Mouse (Mus musculus) gastrocnemius, postnatal 36 days (tissue): Measurements from ENCODE around the gene Mast1. TPM values are rescaled to one million over a fixed set of nuclear protein-coding genes. Genes with fewer than 3 reads are reported as not detected.

Experiments used
- DNase-seq, 2 experiments: peaks; one replicate each; pipeline ENCODE4 v3.0.0; 2022
- intact Hi-C: fragments of 180-260 bp; cut with DNase I; formaldehyde crosslinking; loops from one replicate; pipeline ENCODE4 v1.15.1; 2025
- long read RNA-seq, 2 experiments: library from polyadenylated mRNA; stranded (forward); transcript quantifications; one replicate each; pipeline ENCODE4 v2.0.0; 2021
- total RNA-seq, 2 experiments: library from RNA; stranded (reverse); gene quantifications; 2 replicates each; pipeline ENCODE4 v1.2.3; 2021

Mast1 gene
- total RNA-seq = not detected
- long read RNA-seq, experiment 1 = 0 reads
- long read RNA-seq, experiment 2 = 0 reads

DNA sequence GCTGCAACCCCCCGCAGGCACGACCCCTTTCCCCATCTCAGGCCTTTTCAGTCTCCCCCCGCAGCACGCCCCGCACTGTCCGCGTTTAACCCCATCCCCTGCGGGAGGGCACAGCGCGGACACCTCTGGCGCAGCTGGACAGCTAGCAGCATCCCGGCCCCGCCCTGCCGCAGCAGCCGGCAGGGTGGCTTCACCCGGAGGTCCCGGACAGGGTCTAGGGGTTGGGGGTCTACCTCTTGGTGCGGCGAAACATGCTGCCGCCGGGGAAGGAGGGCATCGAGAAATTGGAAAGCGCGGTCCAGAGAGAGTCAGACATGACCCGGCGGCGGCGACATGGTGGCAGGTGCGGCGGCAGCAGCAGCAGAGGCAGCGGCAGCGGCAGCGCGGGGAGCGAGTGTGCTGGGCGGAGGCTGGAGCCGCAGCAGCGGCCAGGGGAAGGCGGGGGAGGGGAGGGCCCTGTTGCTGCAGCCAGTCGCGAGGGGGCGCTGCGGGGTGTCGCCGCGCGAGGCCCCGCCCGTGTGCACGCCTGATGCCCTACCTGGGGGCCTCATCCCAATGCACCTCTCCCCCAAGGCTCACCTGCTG is at the start of gene Mast1:
Mast1 (minus strand) TSS at position 398 of the 585 bp plus-strand sequence.
- intact Hi-C loops = no loop called here
- DNase-seq = peak in 1 of 2 experiments; percentile 33

DNA sequence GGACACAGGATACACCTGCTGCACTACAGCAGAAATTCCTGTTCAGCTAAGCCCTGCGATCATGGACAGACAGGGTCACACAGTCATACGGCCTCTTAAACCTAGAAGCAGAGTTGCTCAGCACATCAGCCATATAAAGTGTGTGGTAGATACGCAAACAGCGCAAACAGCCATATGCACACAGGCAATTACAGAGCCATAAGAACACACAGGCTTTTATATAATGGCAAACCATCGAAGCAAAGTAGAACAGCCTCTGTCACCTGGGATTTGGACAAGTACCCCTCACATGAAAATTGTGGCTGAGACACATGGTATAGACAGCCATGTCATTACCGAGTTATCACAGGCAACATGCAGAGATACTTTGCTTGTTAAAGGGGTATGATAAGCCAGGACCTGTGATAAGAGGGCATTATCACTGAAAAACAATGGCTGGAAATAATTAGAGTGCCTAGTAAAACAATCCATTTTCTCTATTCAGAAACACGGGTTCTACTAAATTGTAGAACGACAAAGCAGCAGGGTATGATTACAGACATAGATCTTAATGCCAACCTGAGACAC is 49.3 kb upstream of the Mast1 start:
- intact Hi-C loops = no loop called here

DNA sequence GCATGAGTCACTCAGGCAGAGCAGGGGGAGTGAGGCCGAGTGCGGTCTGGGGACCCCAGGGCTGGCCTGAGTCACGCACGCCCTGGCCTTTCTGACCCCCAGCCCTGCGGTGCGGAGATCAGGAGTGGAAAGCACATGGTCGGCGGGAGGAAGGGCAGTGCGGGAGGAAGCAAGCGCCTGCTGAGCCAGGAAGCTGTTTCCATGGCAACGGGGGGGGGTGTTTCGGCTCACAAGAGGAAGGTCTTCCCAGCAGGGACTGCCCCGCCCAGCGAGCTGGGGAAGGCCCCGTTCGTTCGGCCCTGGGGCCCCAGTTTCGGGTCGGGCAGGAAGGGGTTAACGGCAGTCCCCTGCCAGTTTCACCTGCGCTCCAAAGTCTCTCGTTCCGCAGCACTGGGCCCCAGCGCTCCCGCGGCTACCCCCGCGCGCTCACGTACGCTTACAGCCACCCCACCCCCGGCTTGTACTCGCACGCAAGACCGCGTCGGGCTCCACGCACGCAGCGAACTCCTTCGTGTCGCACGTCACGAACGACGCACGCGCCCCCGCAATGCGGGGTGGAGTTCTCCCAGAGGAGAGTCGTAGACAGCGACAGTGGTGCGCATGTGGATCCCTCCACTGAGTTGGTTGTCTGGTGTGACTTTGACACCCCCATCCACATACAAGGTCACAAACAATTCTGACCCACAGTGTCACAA is 48.7 kb upstream of the Mast1 start:
- intact Hi-C loops = no loop called here
- DNase-seq = peak; percentile 72 to 79

More for the DNA sequence above, 49.3 kb upstream of the Mast1 start:
- no peak for DNase-seq

DNA sequence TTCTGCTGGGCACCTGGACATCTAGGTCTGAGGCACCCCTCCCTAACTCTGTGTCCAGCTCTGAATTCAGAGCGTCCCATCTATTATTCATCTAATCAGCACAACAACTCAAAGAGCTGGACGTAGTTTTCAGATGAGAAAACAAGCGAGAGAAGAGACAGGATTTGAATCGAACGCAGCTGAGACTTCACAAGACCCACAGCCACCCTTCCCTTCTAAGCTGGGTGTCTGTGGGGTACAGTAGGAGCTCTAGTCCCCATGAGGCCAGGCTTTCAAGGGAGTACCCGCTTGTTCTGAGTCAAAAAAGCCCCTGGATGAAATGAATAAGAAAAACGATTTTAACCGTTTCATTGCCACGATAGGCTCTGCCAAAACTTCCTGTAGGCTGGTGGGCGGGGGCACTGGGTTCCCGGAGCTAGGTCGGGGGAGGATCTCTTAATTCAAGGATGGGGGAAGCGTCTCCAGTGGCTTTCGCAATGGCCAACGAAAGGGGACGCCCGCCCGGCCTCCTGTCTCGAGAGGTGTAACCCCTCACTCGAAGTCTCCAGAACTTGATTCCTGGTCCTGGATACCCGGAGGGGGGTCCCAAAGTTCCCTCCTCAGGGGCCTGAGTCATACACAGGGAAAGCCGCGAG is 48.0 kb upstream of the Mast1 start:
- intact Hi-C loops = no loop called here
- DNase-seq = no peak

DNA sequence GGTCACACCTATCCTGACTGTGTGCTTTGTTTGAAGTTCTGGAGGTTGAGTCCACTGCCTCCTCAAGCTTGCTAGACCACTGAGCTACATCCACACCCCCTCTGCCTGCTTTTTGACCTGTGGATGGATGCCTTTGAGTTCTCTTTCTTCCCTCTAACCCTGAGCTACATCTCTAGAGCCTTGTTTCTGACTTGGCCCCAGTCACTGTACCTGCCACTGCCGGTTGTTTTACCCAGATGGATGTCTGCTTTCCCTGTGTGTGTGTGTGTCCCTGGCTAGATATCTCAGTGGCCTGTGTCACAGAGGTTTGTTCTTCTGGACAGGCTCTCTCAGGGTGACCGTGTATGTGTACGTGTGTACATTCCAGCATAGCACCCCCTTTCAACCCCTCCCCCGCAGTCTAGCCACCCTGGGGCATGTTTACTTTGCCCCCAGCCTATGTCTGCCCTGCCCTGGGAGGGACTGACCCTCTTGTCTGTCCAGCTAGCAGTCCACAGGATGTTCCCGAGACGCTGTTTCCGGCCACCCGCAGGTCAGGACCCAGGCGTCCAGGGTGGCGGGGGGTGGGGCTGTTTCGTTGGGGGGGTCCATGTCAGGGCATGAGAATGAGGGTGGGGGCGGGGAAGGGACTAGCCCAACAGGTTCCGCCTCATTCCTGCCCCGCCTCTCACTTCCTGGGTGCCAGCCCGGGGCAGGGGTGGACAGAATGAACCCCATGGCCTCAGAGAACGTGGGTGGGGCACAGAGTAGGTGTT is 47.3 kb upstream of the Mast1 start:
- intact Hi-C loops = no loop called here
- DNase-seq = no peak

DNA sequence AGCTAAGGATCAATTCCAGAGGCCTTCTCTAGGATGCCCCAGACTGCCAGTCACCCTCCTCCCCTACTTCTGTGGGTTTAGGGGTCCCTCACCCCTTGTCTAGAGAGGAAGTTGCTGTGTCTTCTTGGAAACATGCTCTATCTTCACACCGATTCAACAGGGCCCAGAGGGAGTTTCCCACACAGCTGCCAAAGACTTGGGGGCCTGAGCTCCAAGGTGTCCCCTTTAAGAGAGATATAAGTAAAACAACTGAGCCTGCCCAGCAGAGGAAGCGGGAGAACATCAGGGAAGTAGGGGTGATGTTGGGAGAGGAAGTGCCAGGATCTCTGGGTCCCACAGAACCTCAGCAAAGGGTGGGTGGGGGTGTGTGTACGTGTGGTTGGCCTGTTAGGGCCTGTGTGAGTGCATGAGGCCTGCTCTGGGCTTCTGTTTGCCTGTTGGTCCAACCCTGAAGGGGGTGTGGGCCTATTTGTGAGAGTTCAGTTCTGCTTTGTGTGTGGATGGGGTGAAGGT is 45.4 kb upstream of the Mast1 start:
- DNase-seq = no peak
- intact Hi-C loops = no loop called here

DNA sequence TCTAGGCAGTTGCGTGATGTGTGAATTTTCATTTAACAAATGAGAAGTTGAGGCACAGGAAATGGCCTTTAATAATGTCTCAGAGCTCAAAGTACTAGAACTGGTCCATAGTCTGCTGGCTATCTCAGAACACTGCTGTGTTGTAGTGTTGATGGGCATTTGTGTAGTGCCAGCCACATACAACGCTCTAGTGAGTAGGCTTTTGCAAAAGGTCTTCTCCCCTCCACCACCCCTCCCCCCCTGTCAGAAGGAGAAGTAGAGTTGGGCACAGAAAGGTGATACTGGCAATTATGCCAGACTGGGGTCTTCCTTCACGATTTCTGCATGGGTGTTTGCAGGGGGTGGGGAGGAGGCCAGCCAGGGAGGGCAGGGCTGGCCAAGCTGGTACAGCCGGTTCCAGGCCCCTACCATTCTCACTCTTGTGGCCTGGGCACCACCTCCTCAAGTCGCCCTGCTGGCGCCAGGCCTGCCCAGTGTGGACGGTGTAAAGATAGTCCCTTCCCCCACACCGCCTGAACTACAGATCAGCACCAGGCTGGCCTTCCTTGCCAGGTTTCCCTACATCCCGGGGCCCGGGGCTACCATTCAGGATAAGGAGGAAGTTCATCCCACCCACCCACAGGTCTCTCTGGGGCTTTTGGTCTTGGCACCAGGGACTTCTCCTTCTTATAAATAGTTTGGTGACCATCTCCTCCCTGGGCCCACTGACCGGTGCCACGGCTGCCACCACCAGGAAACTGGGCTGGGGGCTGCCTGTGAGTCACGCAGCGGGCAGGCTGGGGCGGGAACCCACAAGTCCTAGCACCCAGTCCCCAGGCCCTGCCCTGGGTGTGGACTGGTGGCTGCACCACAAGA is 44.7 kb upstream of the Mast1 start:
- no peak for DNase-seq
- intact Hi-C loops = no loop called here

DNA sequence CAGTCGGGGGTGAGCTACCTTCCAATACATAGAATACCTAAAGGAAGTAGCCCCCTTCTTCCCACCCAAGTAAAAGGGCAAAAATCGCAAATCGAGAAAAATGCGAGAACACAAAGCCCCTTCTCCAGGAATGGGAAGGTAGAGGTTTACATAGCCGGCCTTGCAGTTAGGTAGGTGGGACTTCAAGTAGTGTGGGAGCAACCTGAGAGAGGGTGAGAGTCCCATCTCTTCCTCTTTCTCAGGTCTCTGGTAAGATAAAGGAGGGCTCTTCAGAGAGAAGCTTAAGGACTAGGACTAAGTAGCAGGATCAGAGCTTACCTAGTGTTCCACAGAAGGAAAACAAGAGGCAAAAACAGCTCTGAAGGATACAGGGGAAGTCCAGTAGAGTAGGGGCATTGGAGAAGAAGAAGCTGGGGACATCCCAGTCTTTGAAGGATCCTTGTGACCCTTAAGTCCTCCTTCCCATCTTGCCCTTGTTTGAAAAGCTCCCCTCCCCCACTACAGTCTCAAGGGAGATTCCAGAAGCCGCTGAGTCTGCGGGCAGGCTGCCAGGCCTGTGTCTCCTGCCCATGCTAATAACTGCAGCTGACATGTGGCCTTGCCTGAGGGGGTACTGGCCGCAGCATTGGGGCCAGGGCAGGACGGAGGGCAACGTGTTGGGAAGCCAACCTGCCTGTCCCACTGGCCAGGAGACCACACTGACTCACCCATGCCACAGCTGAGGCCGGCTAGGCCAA is 43.6 kb upstream of the Mast1 start:
- intact Hi-C loops = no loop called here
- peak; percentile 59 to 64 for DNase-seq

DNA sequence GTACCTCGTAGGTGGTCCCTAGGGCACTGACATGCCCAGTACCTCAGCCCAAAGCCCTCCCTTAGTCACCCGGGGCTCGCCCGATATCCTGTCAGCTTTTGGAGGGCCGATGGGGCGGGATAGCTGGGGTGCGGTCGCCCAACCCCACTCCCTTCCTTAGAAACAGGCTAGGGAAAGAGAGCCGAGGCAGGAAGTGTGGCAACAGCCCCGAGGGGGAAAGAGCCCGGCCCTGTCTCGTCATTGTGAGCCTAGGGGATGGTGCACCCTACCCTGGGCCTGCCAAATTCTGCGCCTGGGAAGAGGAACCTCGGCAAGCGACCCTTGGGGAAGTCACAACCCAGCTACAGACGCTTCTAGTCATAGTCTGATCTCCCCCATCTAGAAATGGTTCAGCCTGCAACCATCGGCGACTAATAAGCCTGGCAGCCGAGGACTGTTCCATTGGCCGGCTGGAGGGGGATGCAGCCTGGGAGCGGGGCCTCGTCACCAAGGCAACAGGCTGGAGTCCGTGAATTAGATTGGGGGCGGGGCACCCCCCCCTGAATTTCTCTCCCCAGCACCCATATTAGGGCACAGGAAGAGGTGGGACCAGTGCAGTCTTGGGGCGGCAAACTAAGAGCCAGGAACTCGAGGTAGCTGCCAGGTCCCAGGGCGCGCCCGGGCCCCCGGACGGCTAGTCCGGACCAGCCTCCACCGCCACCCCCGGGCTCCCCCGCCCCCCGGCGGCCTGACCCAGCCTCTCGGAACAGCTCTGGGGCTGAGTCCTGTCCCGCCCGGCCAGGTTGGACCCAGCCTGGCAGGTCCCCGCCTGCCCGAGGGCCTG is 42.7 kb upstream of the Mast1 start:
- peak; percentile 88 to 89 for DNase-seq
- intact Hi-C loops = no loop called here

DNA sequence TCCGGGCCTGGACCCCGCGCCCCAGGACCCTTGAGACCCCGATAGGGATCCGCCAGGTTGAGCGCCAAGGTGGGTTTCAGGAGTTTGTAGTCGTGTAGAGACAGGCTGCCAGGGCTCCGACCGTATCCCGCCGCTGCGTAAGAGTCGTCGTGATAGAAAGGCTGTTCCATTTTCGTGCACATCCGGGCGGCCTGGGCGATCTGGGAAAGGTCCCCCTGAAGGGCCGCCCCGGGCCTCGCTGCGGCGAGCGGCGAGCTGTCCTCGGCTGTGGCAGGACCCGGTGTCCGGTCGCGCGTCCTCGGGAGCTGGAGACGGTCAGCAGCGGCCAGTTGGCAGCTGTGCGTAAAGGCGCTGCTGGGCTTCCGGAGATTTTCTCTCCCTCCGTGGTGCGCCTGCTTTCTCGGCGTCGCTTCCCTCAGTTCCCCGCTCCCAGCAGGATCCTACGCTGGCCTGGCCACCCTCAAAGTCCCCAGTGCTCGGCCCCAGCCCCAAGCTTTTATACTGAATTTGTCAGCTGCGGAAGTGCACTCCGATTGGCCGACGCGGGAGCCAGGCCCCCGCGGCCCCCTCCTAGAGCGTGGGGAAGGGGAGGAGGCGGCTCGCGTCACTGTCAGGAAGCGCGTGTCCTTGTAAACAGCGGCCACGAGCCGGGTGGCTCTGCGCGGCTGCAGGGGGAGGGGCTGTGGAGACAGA is 41.2 kb upstream of the Mast1 start, which contains the start of gene Junb:
Junb (minus strand) TSS at position 471 of the 693 bp plus-strand sequence.
- intact Hi-C loops = no loop called here

DNA sequence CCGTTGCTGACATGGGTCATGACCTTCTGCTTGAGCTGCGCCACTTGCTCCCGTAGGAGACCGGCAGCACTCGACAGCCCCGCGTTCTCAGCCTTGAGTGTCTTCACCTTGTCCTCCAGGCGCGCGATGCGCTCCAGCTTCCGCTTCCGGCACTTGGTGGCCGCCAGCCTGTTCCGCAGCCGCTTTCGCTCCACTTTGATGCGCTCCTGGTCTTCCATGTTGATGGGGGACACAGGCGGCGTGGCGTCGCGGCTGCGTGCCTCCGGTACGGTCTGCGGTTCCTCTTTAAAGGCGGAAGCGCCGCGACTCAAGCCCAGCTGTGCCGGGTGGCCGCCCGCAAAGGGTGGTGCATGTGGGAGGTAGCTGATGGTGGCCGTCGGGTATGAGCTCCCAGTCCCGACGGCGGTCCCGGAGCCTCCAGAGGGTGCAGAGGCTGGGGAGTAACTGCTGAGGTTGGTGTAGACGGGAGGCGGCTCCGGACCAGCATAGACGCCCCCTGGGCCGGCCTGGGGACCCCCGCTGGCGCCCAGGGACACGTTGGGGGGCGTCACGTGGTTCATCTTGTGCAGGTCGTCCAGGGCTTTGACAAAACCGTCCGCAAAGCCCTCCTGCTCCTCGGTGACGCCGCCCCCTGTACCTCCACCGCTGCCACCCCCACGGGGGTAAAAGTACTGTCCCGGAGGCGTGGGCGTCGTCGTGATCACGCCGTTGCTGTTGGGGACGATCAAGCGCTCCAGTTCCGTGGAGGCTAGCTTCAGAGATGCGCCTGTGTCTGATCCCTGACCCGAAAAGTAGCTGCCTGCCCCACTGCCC is 40.5 kb upstream of the Mast1 start:
- intact Hi-C loops = no loop called here
- peak; percentile 44 to 73 for DNase-seq

More for the DNA sequence above, 41.2 kb upstream of the Mast1 start, which contains the start of gene Junb:
- peak; percentile 95 for DNase-seq

DNA sequence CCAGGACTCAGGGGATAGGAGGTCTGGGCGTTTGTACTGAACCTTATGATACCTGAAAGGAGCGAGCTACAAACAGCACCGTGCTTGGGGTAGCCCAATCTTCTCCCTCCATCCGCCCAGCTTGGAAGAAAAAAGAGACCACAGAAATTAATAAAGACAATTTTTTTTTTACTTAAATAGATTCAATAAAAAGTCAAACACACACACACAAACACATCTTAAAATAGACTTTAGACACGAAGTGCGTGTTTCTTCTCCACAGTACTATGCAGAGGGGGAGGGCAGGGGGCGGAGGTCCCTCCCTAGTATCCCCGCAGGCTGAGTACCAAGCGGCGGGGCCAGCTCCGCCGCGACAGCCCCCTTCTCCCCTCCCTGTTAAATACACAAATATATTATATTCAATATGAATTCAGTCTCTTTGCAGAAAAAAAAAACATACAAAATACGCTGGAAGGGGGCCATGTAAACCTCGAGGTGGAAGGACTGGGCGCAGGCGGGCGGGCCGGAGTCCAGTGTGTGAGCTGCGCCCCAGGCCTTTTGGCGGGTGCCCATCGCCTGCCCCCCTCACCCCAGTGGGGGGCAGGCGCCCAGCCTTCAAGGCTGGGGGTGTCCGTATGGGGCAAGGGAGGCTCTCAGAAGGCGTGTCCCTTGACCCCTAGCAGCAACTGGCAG is 39.7 kb upstream of the Mast1 start:
- intact Hi-C loops = no loop called here
- DNase-seq = no peak

DNA sequence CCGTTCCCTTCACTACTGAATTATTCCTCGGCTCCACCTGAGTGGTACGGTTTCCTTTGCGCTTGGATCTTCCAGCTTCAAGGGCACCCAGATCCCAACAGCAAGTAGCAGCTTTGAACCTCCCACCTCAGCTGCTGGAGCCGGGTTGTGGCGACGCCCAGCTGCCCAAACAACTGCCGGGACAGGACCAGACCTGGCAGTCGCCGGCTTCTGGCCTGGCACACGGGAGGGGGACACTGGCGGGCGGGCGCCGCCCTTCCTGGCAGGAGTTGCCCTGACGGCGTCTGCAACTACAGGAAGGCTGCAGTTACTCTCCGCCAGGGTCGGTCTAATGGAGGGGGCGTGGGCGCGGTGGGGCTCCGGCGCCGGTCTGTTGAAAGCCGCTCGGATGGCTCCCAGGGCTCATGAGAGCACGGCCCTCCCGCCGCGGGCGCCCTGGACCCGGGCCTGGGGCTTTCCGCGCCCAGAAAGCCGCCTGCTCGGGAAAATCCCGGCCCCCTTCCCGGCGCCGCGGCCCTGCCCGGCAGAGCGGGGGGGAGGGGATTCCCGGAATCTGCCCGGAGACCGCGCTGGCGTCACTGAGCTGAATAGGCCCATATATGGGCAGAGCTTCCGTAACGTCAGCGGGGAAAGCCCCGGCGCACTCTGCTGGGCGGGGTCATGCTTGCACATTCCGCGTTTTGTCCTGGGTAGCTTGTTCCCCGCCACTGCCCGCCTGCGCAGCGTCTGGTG is 39.0 kb upstream of the Mast1 start:
- intact Hi-C loops = no loop called here
- DNase-seq = peak; percentile 93 to 94

DNA sequence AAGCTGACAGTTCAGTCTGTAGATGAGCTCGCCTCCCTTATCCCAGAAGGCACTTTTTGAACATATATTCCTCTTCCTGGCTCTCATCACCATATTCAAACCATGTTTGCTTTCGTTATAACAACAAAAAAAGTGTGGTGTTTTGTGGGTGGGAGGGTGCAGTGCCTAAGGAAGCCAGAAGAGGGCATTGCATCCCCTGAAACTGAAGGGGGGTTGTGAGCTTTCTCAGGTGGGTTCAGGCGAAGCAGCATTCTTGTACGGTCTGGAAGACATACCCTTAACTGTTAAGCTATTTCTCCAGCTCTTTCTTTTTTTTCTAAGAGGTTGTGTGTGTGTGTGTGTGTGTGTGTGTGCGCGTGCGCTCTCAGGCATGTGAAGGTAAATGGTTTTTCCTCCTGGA is 38.3 kb upstream of the Mast1 start:
- no peak for DNase-seq
- intact Hi-C loops = no loop called here

DNA sequence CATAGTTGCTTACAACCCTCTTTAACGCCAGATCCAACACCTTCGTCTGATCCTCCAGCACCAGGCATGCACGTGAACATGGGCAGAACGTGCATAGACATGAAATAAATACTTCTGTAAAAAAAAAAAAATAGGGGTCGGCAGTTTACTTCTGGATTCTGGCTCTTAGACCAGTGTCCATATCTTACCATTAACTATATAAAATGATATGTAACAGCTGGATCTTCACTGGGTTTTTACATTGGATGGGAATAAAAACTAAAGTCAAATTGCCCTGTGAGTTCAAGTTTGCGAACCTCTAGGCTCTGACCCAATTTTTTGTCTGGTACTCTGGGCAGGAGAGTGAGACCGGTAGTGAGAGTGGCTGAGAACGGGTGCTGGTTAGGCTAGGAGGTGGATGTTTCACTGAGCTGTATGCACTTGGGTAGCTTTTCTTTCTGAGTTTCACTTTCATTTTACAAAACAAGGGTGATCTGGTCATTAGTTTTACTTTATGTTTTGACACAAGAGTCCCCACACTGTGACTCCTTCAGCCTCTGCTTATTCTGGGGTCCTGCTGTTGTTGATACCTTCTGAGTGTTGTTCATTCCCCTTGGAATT is 37.5 kb upstream of the Mast1 start:
- intact Hi-C loops = loop anchor here (1.0 kb wide), 1 partner anchor 16 kb away; the partner anchor contains the start of gene Hook2
- no peak for DNase-seq
